Comparison of ENCODE assay signal across 8 mouse cellular contexts in genomic region chr2:30796382-30796781, GRCm38 (mm10). TPM values are rescaled to one million over a fixed set of nuclear protein-coding genes. Genes with fewer than 3 reads are reported as not detected.
DNase-seq lines count a peak whose midpoint lies in the region; ATAC-seq and TF ChIP-seq lines count a peak whose summit lies in the region.

No protein-coding gene starts in this region.

- H3K27ac ChIP-seq in cortical plate, adult 2 months (ENCODE audit: insufficient read depth, low read length), result no peak overlapping the region

- H3K4me1 ChIP-seq in cortical plate, adult 2 months (ENCODE audit: control insufficient read depth, insufficient read depth, low read length), result no peaks in the 10 kb centered on the region; the same call in 1 of the 2 replicates

- intact Hi-C loops in gastrocnemius, postnatal 14 days (cut with DNase I; ENCODE audit: low total_unique reads), result loop anchor here (10.0 kb wide), 1 partner anchor 332 kb away; no protein-coding TSS in a partner anchor

- ATAC-seq in inflammation-experienced regulatory T-cells, adult 6 months, result peak; percentile 78
- peak; percentile 39 for ATAC-seq in megakaryocyte, adult 5-6 weeks (ENCODE audit: poor library complexity, severe bottlenecking)

- TF ChIP-seq POLR2A in cortical plate, adult 2 months (IDR thresholded peaks at IDR 0.05; ENCODE audit: extremely low read depth, insufficient read depth, low read length), result peak; percentile 71

- H3K4me3 ChIP-seq in cortical plate, adult 2 months (ENCODE audit: insufficient read depth, low read length), result no peak overlapping the region

- peak; percentile 80 for DNase-seq in T-cell, adult 2 months (ENCODE audit: low spot score)
- DNase-seq in gastrocnemius, postnatal 14 days, result peak; percentile 74
- peak; percentile 87 to 92 for DNase-seq in left cerebral cortex, adult 9 months (ENCODE audit: low spot score in 2 of 2)
- peak; percentile 95 for DNase-seq in right cerebral cortex, adult 18-20 months
- DNase-seq in urinary bladder, postnatal 4 days (ENCODE audit: low spot score in 2 of 2), result peak; percentile 63 to 75

- no peak for TF ChIP-seq CTCF in cortical plate, adult 2 months (IDR thresholded peaks at IDR 0.05; ENCODE audit: extremely low read depth, insufficient read depth, low read length)

RNA-seq across cellular contexts. Expression of gene 1700001O22Rik, which starts 7.1 kb away (rescaled TPM):
- polyA plus RNA-seq in cortical plate, adult 2 months (2012; rRNA removed), result 13.5 and 17.5 TPM in 2 replicates
- under 1 TPM; 0.44 to 0.45 TPM for total RNA-seq in gastrocnemius, postnatal 14 days (2021)
- polyA plus RNA-seq in inflammation-experienced regulatory T-cells, adult 6 months (2017; shearing (Covaris generic)), result 1 to 10 TPM in 1 of 3 experiments, under 1 TPM in 2; 0.55 to 2.5 (median 0.84) TPM
- total RNA-seq in megakaryocyte, adult 5-6 weeks (2015), result not detected in 2 replicates
- 0.45 TPM in 1 of 2 replicates, not detected in the other for total RNA-seq in megakaryocyte, adult 5-6 weeks (2017)

RNA-seq across cellular contexts. Expression of gene Ntmt1, which starts 11.2 kb away (rescaled TPM):
- polyA plus RNA-seq in cortical plate, adult 2 months (2012; rRNA removed), result 47.1 TPM in 2 replicates
- 10 to 100 TPM; 17.0 to 20.8 TPM for total RNA-seq in gastrocnemius, postnatal 14 days (2021)
- 10 to 100 TPM; 27.4 to 34.0 (median 28.7) TPM for polyA plus RNA-seq in inflammation-experienced regulatory T-cells, adult 6 months (2017; shearing (Covaris generic))
- total RNA-seq in megakaryocyte, adult 5-6 weeks (2015), result 4.1 and 9.5 TPM in 2 replicates
- 7.9 TPM in 2 replicates for total RNA-seq in megakaryocyte, adult 5-6 weeks (2017)

RNA-seq across cellular contexts. Expression of gene Asb6, which starts 33.8 kb away (rescaled TPM):
- 44.1 and 45.8 TPM in 2 replicates for polyA plus RNA-seq in cortical plate, adult 2 months (2012; rRNA removed)
- 1 to 10 TPM; 7.0 to 7.5 TPM for total RNA-seq in gastrocnemius, postnatal 14 days (2021)
- 10 to 100 TPM; 36.4 to 43.6 (median 36.4) TPM for polyA plus RNA-seq in inflammation-experienced regulatory T-cells, adult 6 months (2017; shearing (Covaris generic))
- total RNA-seq in megakaryocyte, adult 5-6 weeks (2015), result 4.3 and 6.1 TPM in 2 replicates
- 12.6 and 17.1 TPM in 2 replicates for total RNA-seq in megakaryocyte, adult 5-6 weeks (2017)

RNA-seq across cellular contexts. Expression of gene Prrx2, which starts 38.4 kb away (rescaled TPM):
- 2.3 and 2.7 TPM in 2 replicates for polyA plus RNA-seq in cortical plate, adult 2 months (2012; rRNA removed)
- 1 to 10 TPM; 2.0 to 3.5 TPM for total RNA-seq in gastrocnemius, postnatal 14 days (2021)
- not detected for polyA plus RNA-seq in inflammation-experienced regulatory T-cells, adult 6 months (2017; shearing (Covaris generic))
- not detected in 2 replicates for total RNA-seq in megakaryocyte, adult 5-6 weeks (2015)
- not detected in 2 replicates for total RNA-seq in megakaryocyte, adult 5-6 weeks (2017)
